ENCODE assay signal across 9 mouse cellular contexts in genomic region chr4:127319613-127320012, GRCm38 (mm10). TPM values are rescaled to one million over a fixed set of nuclear protein-coding genes. Genes with fewer than 3 reads are reported as not detected.
DNase-seq lines count a peak whose midpoint lies in the region; ATAC-seq and TF ChIP-seq lines count a peak whose summit lies in the region.
"Had no signal": no experiment of that assay in that cellular context is flagged by ENCODE, and none has a peak within 500 bp of the region (broad histone marks: within the 10 kb centered on the region; RNA-seq: fewer than 3 reads in every experiment).

No protein-coding gene starts in this region.

- ATAC-seq in heart, embryonic 11.5 days (replicated peaks; ENCODE audit: insufficient number of reproducible peaks, low FRiP score, low TSS enrichment): no peak
- ATAC-seq in lung, postnatal 0 days: peak; percentile 45

- no peaks in the 10 kb centered on the region for H3K4me1 ChIP-seq in heart, adult 2 months (ENCODE audit: control insufficient read depth, insufficient read depth, low read length)
- 0 out of 2 replicates have a peak, but pooled peaks cover under 1% of the 10 kb centered on the region for H3K4me1 ChIP-seq in heart, embryonic 11.5 days (ENCODE audit: control insufficient read depth, insufficient read depth, low read length)
- H3K4me1 ChIP-seq in MEL (ENCODE audit: control insufficient read depth in 1 of 2, insufficient read depth in 2 of 2, low read length in 2 of 2): no peaks in the 10 kb centered on the region
- H3K4me1 ChIP-seq in cerebellum, adult 2 months (ENCODE audit: control insufficient read depth, insufficient read depth, low read length): no peaks in the 10 kb centered on the region
- H3K4me1 ChIP-seq in lung, postnatal 0 days (ENCODE audit: insufficient read depth, low read depth, low read length): no peaks in the 10 kb centered on the region
- H3K4me1 ChIP-seq in spleen, adult 2 months (ENCODE audit: control insufficient read depth, insufficient read depth, insufficient read length): no peaks in the 10 kb centered on the region

- peak; percentile 91 for TF ChIP-seq CTCF in heart, adult 2 months (IDR thresholded peaks at IDR 0.05)
- peak; percentile 55 to 74 (median 65) for TF ChIP-seq CTCF in MEL (IDR thresholded peaks at IDR 0.05 in 2 of 3, conservative IDR thresholded peaks at IDR 0.05 in 1 of 3; ENCODE audit: control insufficient read depth in 1 of 3, insufficient read depth in 1 of 3, low read depth in 2 of 3, low read length in 3 of 3, poor library complexity in 1 of 3, severe bottlenecking in 1 of 3)
- TF ChIP-seq CTCF in cerebellum, adult 2 months (IDR thresholded peaks at IDR 0.05; ENCODE audit: borderline replicate concordance, insufficient read depth, low read depth, low read length): peak; percentile 91
- peak; percentile 96 for TF ChIP-seq CTCF in lung, postnatal 0 days (IDR thresholded peaks at IDR 0.05)
- TF ChIP-seq CTCF in spleen, adult 2 months (IDR thresholded peaks at IDR 0.05; ENCODE audit: extremely low read depth, insufficient read depth, insufficient read length, insufficient replicate concordance): peak; percentile 57; the same call in 1 of the 2 replicates

- no peaks in the 10 kb centered on the region for H3K79me2 ChIP-seq in heart, adult 2 months (replicated peaks; ENCODE audit: control insufficient read depth, insufficient read depth, low read length)
- H3K79me2 ChIP-seq in MEL (ENCODE audit: control insufficient read depth, insufficient read depth, low read length, poor library complexity): no peaks in the 10 kb centered on the region

- no peaks in the 10 kb centered on the region for H3K36me3 ChIP-seq in heart, adult 2 months (ENCODE audit: control insufficient read depth, insufficient read depth, low read length)
- no peaks in the 10 kb centered on the region for H3K36me3 ChIP-seq in heart, embryonic 11.5 days (ENCODE audit: control insufficient read depth, insufficient read depth, low read length)
- H3K36me3 ChIP-seq in MEL (ENCODE audit: control insufficient read depth in 1 of 2, insufficient read depth in 2 of 2, low read length in 2 of 2): no peaks in the 10 kb centered on the region
- no peaks in the 10 kb centered on the region for H3K36me3 ChIP-seq in lung, postnatal 0 days (ENCODE audit: insufficient read depth, low read length)
- H3K36me3 ChIP-seq in spleen, adult 2 months (ENCODE audit: control insufficient read depth, insufficient read depth, low read length): no peaks in the 10 kb centered on the region
- H3K36me3 ChIP-seq: limb, embryonic 12.5 days had no signal

- no peaks in the 10 kb centered on the region for H3K27me3 ChIP-seq in heart, adult 2 months (ENCODE audit: control insufficient read depth, insufficient read depth, low read length)
- H3K27me3 ChIP-seq in heart, embryonic 11.5 days (ENCODE audit: control insufficient read depth, insufficient read depth, low read length): peaks cover 4% of the 10 kb centered on the region; the same call in 1 of the 2 replicates
- no peaks in the 10 kb centered on the region for H3K27me3 ChIP-seq in MEL (ENCODE audit: control insufficient read depth in 1 of 2, insufficient read depth in 2 of 2, low read length in 2 of 2)
- no peaks in the 10 kb centered on the region for H3K27me3 ChIP-seq in cerebellum, adult 2 months (ENCODE audit: control insufficient read depth, insufficient read depth, low read length)
- no peaks in the 10 kb centered on the region for H3K27me3 ChIP-seq in lung, postnatal 0 days (replicated peaks; ENCODE audit: insufficient read depth, low read length)
- no peaks in the 10 kb centered on the region for H3K27me3 ChIP-seq in spleen, adult 2 months (ENCODE audit: control insufficient read depth, insufficient read depth, low read length)

- H3K9ac ChIP-seq in heart, adult 2 months (ENCODE audit: low read depth, low read length): no peak overlapping the region
- no peak overlapping the region for H3K9ac ChIP-seq in heart, embryonic 11.5 days (ENCODE audit: low read depth, low read length)
- no peak overlapping the region for H3K9ac ChIP-seq in MEL (ENCODE audit: control insufficient read depth, low read depth, low read length, poor library complexity, severe bottlenecking)
- H3K9ac ChIP-seq in lung, postnatal 0 days (replicated peaks; ENCODE audit: low read depth): no peak overlapping the region
- H3K9ac ChIP-seq: limb, embryonic 12.5 days had no signal

- intact Hi-C loops in heart, adult 2 months (cut with DNase I): loop anchor here (1.0 kb wide), 2 partner anchors 69 to 84 kb away; no protein-coding TSS in a partner anchor

- no peak overlapping the region for H3K27ac ChIP-seq in heart, adult 2 months
- H3K27ac ChIP-seq in heart, embryonic 11.5 days (ENCODE audit: low read depth, low read length): no peak overlapping the region
- H3K27ac ChIP-seq in MEL (ENCODE audit: control insufficient read depth, low read depth, low read length): no peak overlapping the region
- no peak overlapping the region for H3K27ac ChIP-seq in cerebellum, adult 2 months (ENCODE audit: insufficient read depth, low read length)
- H3K27ac ChIP-seq in lung, postnatal 0 days (ENCODE audit: low read length): no peak overlapping the region
- H3K27ac ChIP-seq in spleen, adult 2 months (ENCODE audit: insufficient read depth, low read length): no peak overlapping the region
- H3K27ac ChIP-seq: limb, embryonic 12.5 days had no signal

- no peaks in the 10 kb centered on the region for H3K9me3 ChIP-seq in heart, embryonic 11.5 days (replicated peaks; ENCODE audit: control insufficient read depth, low read length)
- H3K9me3 ChIP-seq in MEL (replicated peaks; ENCODE audit: insufficient read depth, low read length): no peaks in the 10 kb centered on the region
- H3K9me3 ChIP-seq in lung, postnatal 0 days (ENCODE audit: low read length): no peaks in the 10 kb centered on the region
- H3K9me3 ChIP-seq: limb, embryonic 12.5 days had no signal

- under 1% methylated on average over 3 of the region's 3 CpGs for WGBS in heart, adult 2 months
- 8% methylated on average over 3 of the region's 3 CpGs for WGBS in heart, embryonic 11.5 days (ENCODE audit: insufficient replicate concordance)
- WGBS in cerebellum, adult 2 months: 5% methylated on average over 3 of the region's 3 CpGs
- WGBS in lung, postnatal 0 days: 0% methylated on average over 3 of the region's 3 CpGs
- WGBS in spleen, adult 2 months: 7% methylated on average over 3 of the region's 3 CpGs

- peak; percentile 54 to 60 for DNase-seq in heart, adult 2 months
- peak; percentile 48 for DNase-seq in MEL (ENCODE audit: low read depth, low spot score)
- peak; percentile 54 for DNase-seq in cerebellum, adult 2 months
- peak; percentile 21 to 89 for DNase-seq in frontal cortex, adult 2 months (ENCODE audit: extremely low spot score in 1 of 2, low spot score in 1 of 2)
- peak; percentile 65 to 84 for DNase-seq in kidney, postnatal 36 days
- peak; percentile 78 for DNase-seq in lung, postnatal 0 days (ENCODE audit: low spot score)
- peak; percentile 8 to 42 for DNase-seq in spleen, adult 2 months (ENCODE audit: low read depth in 1 of 2, low spot score in 2 of 2)

- TF ChIP-seq POLR2A in heart, adult 2 months (IDR thresholded peaks at IDR 0.05; ENCODE audit: insufficient read depth, low read depth, low read length): no peak
- TF ChIP-seq POLR2A in MEL (IDR thresholded peaks at IDR 0.05; ENCODE audit: control insufficient read depth in 1 of 2, insufficient read depth in 1 of 2, low read depth in 1 of 2, low read length in 2 of 2, poor library complexity in 1 of 2): no peak
- no peak for TF ChIP-seq POLR2A in cerebellum, adult 2 months (IDR thresholded peaks at IDR 0.05; ENCODE audit: borderline replicate concordance, insufficient read depth, low read length)
- no peak for TF ChIP-seq POLR2A in spleen, adult 2 months (IDR thresholded peaks at IDR 0.05; ENCODE audit: low read depth, low read length)

- TF ChIP-seq EP300 in heart, adult 2 months (IDR thresholded peaks at IDR 0.05; ENCODE audit: insufficient read depth, low read depth, low read length): peak; percentile 91
- TF ChIP-seq EP300 in MEL (IDR thresholded peaks at IDR 0.05; ENCODE audit: low read depth in 1 of 2, low read length in 2 of 2): no peak
- no peak for TF ChIP-seq EP300 in lung, postnatal 0 days (IDR thresholded peaks at IDR 0.05)

- H3K4me2 ChIP-seq in heart, embryonic 11.5 days: no peak overlapping the region
- no peak overlapping the region for H3K4me2 ChIP-seq in lung, postnatal 0 days (replicated peaks; ENCODE audit: low read depth, low read length)
- H3K4me2 ChIP-seq: limb, embryonic 12.5 days had no signal

- H3K4me3 ChIP-seq in heart, adult 2 months: no peak overlapping the region
- H3K4me3 ChIP-seq in heart, embryonic 11.5 days (ENCODE audit: low read depth, low read length): no peak overlapping the region
- H3K4me3 ChIP-seq in MEL (ENCODE audit: control insufficient read depth in 1 of 2, insufficient read depth in 1 of 2, low read depth in 2 of 2, low read length in 2 of 2): no peak overlapping the region
- no peak overlapping the region for H3K4me3 ChIP-seq in cerebellum, adult 2 months (replicated peaks; ENCODE audit: insufficient read depth, low read depth, low read length)
- no peak overlapping the region for H3K4me3 ChIP-seq in lung, postnatal 0 days (ENCODE audit: low read depth, low read length)
- no peak overlapping the region for H3K4me3 ChIP-seq in spleen, adult 2 months (ENCODE audit: extremely low read depth, insufficient read depth, insufficient read length)
- H3K4me3 ChIP-seq: limb, embryonic 12.5 days had no signal

- peak; percentile 56 for TF ChIP-seq RAD21 in MEL (IDR thresholded peaks at IDR 0.05; ENCODE audit: low read depth, low read length)

RNA-seq across cellular contexts. Expression of gene Gja4, which starts 5.8 kb away (rescaled TPM):
- 10 to 100 TPM; 12.2 to 12.4 TPM for total RNA-seq in heart, adult 2 months (2021)
- 25.1 and 28.7 TPM in 2 replicates for polyA plus RNA-seq in heart, adult 2 months (2012; rRNA removed)
- polyA plus RNA-seq in heart, embryonic 11.5 days (2014; fragmentation: Nextera tagmentation; extraction: Ambion mirVana): 40.6 and 41.5 TPM in 2 replicates
- not detected in 2 replicates for total RNA-seq in MEL (2012; rRNA removed)
- polyA plus RNA-seq in MEL (2012; ENCODE audit: insufficient read depth in 1 of 2, insufficient read length in 2 of 2, low read depth in 1 of 2, low replicate concordance in 2 of 2, missing spikeins in 1 of 2): not detected
- 7.5 and 8.3 TPM in 2 replicates for polyA plus RNA-seq in cerebellum, adult 2 months (2012; rRNA removed)
- polyA plus RNA-seq in frontal cortex, adult 2 months (2012; rRNA removed): 7.5 and 8.3 TPM in 2 replicates
- polyA plus RNA-seq in lung, postnatal 0 days (2015; fragmentation: Nextera tagmentation; extraction: Ambion mirVana): 56.9 and 58.3 TPM in 2 replicates
- polyA plus RNA-seq in spleen, adult 2 months (2012; rRNA removed): 15.4 and 18.1 TPM in 2 replicates

RNA-seq across cellular contexts. Expression of gene Gjb3, which starts 11.0 kb away (rescaled TPM):
- not detected for total RNA-seq in heart, adult 2 months (2021)
- polyA plus RNA-seq in heart, adult 2 months (2012; rRNA removed): 0.25 TPM in 1 of 2 replicates, not detected in the other
- polyA plus RNA-seq in heart, embryonic 11.5 days (2014; fragmentation: Nextera tagmentation; extraction: Ambion mirVana): 0.16 and 0.41 TPM in 2 replicates
- not detected in 2 replicates for total RNA-seq in MEL (2012; rRNA removed)
- not detected for polyA plus RNA-seq in MEL (2012; ENCODE audit: insufficient read depth in 1 of 2, insufficient read length in 2 of 2, low read depth in 1 of 2, low replicate concordance in 2 of 2, missing spikeins in 1 of 2)
- polyA plus RNA-seq in cerebellum, adult 2 months (2012; rRNA removed): 0.18 and 0.36 TPM in 2 replicates
- polyA plus RNA-seq in frontal cortex, adult 2 months (2012; rRNA removed): 0.26 and 0.50 TPM in 2 replicates
- polyA plus RNA-seq in lung, postnatal 0 days (2015; fragmentation: Nextera tagmentation; extraction: Ambion mirVana): 2.9 and 3.3 TPM in 2 replicates
- 0.08 and 0.13 TPM in 2 replicates for polyA plus RNA-seq in spleen, adult 2 months (2012; rRNA removed)

RNA-seq across cellular contexts. Expression of gene Gjb4, which starts 34.3 kb away (rescaled TPM):
- not detected for total RNA-seq in heart, adult 2 months (2021)
- 0.12 and 0.14 TPM in 2 replicates for polyA plus RNA-seq in heart, adult 2 months (2012; rRNA removed)
- not detected in 2 replicates for polyA plus RNA-seq in heart, embryonic 11.5 days (2014; fragmentation: Nextera tagmentation; extraction: Ambion mirVana)
- not detected in 2 replicates for total RNA-seq in MEL (2012; rRNA removed)
- polyA plus RNA-seq in MEL (2012; ENCODE audit: insufficient read depth in 1 of 2, insufficient read length in 2 of 2, low read depth in 1 of 2, low replicate concordance in 2 of 2, missing spikeins in 1 of 2): not detected
- 0.10 TPM in 1 of 2 replicates, not detected in the other for polyA plus RNA-seq in cerebellum, adult 2 months (2012; rRNA removed)
- not detected in 2 replicates for polyA plus RNA-seq in frontal cortex, adult 2 months (2012; rRNA removed)
- 0.27 and 0.31 TPM in 2 replicates for polyA plus RNA-seq in lung, postnatal 0 days (2015; fragmentation: Nextera tagmentation; extraction: Ambion mirVana)
- not detected in 2 replicates for polyA plus RNA-seq in spleen, adult 2 months (2012; rRNA removed)
- polyA plus RNA-seq: limb, embryonic 12.5 days had no signal

RNA-seq across cellular contexts. Expression of gene Gjb5, which starts 38.4 kb away (rescaled TPM):
- total RNA-seq in heart, adult 2 months (2021): under 1 TPM; 0.16 to 0.29 TPM
- 0.78 and 1.1 TPM in 2 replicates for polyA plus RNA-seq in heart, adult 2 months (2012; rRNA removed)
- polyA plus RNA-seq in heart, embryonic 11.5 days (2014; fragmentation: Nextera tagmentation; extraction: Ambion mirVana): 0.45 and 0.70 TPM in 2 replicates
- not detected in 2 replicates for total RNA-seq in MEL (2012; rRNA removed)
- polyA plus RNA-seq in MEL (2012; ENCODE audit: insufficient read depth in 1 of 2, insufficient read length in 2 of 2, low read depth in 1 of 2, low replicate concordance in 2 of 2, missing spikeins in 1 of 2): not detected
- polyA plus RNA-seq in cerebellum, adult 2 months (2012; rRNA removed): 0.05 and 0.06 TPM in 2 replicates
- polyA plus RNA-seq in frontal cortex, adult 2 months (2012; rRNA removed): 0.04 and 0.19 TPM in 2 replicates
- 1.7 and 1.9 TPM in 2 replicates for polyA plus RNA-seq in lung, postnatal 0 days (2015; fragmentation: Nextera tagmentation; extraction: Ambion mirVana)
- polyA plus RNA-seq in spleen, adult 2 months (2012; rRNA removed): 0.29 TPM in 1 of 2 replicates, not detected in the other

Comparison
In these comparisons a context has a peak if more than half of its experiments do, and no peak if none do; other contexts are left out.
1. DNase-seq: peak in every context shown above with its lines; median percentile 78 in lung, postnatal 0 days; 74 in kidney, postnatal 36 days; 57 in heart, adult 2 months; 55 in frontal cortex, adult 2 months; 54 in cerebellum, adult 2 months; 48 in MEL; 25 in spleen, adult 2 months.